Mouse (Mus musculus): ENCODE data around the gene Sgms2. TPM values are rescaled to one million over a fixed set of nuclear protein-coding genes. Genes with fewer than 3 reads are reported as not detected.

Sgms2 gene
- total RNA-seq, 2 experiments from 2014 or later: 8.1 to 10.5 TPM

DNA sequence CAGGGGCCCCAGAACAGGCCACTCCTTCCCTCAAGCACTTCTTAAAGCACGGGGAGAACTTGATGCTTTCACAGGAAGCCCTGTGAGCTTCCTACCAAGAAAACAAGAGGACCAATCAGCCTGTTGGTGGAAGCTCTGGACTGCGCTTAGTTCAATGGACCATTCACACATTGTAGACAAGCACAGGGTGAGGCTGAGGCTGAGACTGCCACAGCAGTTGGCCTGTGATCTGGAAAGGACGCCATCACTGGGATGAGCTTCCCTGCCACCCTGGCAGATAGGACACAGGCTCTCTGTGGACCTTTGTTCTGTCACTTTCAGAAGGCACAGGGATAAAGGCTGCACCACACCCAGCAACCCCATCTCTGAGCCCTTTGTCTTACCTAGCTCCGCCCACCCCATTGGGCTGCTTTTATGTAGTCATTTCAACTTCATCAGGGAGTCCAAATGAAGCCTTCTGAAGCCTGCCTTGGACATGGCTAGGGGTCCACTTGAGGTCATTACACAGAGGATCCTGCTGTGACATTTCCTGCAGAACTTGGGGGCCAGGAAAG lies 175.2 kb downstream of the Sgms2 start:
- DNase-seq (ENCODE audit: low spot score in 2 of 2): no peak

- no peak for DNase-seq (ENCODE audit: low spot score in 2 of 2)
Measured at GRCm38 (mm10) chr3:131312340-131312739, 178.9 kb downstream of the Sgms2 start.

DNA sequence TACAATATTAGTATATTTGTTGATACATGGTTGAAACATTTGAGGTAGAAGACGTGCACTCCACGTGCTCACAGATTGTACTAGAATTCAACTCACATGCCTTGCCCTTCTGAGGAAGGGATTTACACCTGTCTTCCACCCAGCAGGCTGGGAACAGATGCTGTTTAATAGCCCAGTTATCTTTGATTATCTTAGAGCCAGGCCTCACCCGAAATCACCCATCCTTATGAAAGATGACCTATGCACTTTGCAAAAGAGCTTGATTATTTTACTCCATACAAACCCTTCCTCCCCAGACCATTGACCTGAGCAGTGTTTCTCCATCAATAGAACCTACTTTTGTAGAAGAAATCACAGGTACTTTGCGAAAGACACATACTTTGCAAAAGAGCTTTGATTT lies 180.6 kb downstream of the Sgms2 start:
- DNase-seq (ENCODE audit: low spot score in 2 of 2): no peak

GRCm38 (mm10) chr3:131307811-131308210 lies 183.4 kb downstream of the Sgms2 start:
- no peak for DNase-seq (ENCODE audit: low spot score in 2 of 2)

- no peak for DNase-seq (ENCODE audit: low spot score in 2 of 2)
Measured at GRCm38 (mm10) chr3:131306255-131306654, 185.0 kb downstream of the Sgms2 start.

- no peak for DNase-seq (ENCODE audit: low spot score in 2 of 2)
Measured at GRCm38 (mm10) chr3:131303320-131303714, 187.9 kb downstream of the Sgms2 start.

DNA sequence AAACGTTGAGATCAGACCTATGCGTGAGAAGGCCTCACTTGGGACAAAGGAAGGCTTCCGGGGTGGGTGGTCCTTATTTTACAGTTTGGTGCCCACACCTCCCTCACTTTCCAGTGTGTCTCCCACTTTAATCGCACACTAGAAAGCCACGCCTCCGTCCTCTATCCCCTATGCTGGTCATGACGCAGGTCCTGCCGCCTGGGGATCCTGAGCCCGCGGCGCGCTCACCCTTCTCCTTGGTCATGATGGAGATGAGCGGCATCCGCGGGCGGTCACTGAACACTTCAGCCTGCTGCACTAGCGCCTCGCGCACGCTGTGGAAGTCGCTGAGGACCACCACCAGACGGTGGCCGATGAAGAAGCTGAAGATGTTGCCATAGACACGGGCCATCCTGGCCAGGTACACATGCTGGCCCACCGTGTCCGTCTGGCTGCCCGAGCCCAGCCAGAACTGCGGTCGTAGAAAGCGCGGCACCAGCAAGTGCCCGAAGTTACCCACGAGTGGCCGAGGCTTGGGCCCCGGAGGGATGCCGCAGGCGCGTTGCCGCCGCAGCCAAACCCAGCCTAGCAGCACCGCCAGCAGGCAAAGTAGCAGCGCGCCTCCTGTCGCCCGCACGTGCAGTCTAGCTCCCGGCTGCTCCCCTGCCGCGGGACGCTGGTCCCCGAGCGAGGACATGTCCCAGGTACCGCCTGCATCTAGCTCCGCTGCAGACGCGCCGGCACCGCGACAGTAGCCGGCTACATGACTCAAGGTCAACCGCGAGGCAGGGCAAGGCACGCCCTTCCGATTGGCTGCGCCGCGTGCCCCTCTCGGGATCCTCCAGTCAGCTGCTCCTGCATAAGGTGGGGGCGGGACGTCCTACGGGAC lies 188.5 kb downstream of the Sgms2 start, which contains the start of gene Cyp2u1:
TSS of gene Cyp2u1 (minus strand) at position 776 of the 868 bp plus-strand sequence.
- DNase-seq (ENCODE audit: low spot score in 2 of 2): peak; percentile 71 to 86

GRCm38 (mm10) chr3:131299908-131300307 lies 191.3 kb downstream of the Sgms2 start:
- DNase-seq (ENCODE audit: low spot score in 2 of 2): no peak

DNA sequence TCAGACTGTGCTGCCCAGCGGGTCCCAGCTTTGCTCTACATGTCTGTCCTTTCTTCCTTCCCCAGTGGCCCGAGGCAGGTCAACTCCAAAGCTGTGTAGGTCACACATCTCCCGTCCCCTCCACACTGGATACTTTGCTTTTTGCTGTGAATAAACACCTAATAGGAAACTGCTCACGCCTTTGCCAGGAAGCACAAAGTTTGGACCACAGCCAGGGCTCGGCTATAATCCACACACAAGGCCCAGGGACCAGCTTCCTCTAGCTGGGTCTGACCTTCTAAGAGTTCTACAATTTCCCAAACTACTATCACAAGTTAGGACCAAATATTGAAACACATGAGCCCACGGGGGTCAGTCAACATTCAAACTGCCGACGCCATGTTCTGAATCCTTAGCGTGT lies 192.1 kb downstream of the Sgms2 start:
- DNase-seq (ENCODE audit: low spot score in 2 of 2): no peak

- DNase-seq (ENCODE audit: low spot score in 2 of 2): no peak
Measured at GRCm38 (mm10) chr3:131296893-131297292, 194.3 kb downstream of the Sgms2 start.

DNA sequence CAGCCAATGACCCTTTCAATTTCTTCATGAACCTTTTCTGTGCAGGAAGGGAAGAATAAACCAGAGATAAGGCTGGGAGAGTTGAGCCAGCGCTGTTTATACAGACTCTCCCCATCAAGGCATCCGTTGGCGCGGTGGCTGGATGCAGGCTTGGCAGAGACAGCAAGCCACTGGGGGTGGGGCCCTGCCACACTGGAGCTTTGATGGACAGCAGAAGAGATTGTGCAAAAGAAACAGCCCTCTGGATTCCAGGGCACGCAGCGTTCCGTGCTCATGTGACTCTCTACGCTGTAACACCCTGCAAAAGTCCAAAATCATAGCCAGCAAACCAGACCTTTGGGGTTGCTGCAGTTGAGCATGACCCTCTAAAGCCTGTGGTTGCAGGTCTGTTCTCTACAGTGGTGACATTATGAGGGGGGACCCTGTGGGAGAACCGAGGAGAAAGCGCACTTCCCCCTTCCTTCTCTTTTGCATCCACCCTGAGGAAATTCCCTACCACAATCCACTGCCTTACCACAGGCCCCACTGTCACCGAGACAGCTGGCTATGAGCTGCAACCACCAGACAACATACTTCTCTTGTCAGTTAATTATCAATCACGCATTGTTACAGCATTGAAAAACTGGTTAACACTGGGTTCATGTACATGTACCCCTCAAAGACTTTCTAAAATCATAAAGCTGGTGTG lies 195.6 kb downstream of the Sgms2 start:
- DNase-seq (ENCODE audit: low spot score in 2 of 2): no peak

- no peak for DNase-seq (ENCODE audit: low spot score in 2 of 2)
Measured at GRCm38 (mm10) chr3:131294503-131294902, 196.7 kb downstream of the Sgms2 start.

- no peak for DNase-seq (ENCODE audit: low spot score in 2 of 2)
Measured at GRCm38 (mm10) chr3:131292959-131293358, 198.3 kb downstream of the Sgms2 start.

- no peak for DNase-seq (ENCODE audit: low spot score in 2 of 2)
Measured at GRCm38 (mm10) chr3:131292349-131292748, 198.9 kb downstream of the Sgms2 start.

DNA sequence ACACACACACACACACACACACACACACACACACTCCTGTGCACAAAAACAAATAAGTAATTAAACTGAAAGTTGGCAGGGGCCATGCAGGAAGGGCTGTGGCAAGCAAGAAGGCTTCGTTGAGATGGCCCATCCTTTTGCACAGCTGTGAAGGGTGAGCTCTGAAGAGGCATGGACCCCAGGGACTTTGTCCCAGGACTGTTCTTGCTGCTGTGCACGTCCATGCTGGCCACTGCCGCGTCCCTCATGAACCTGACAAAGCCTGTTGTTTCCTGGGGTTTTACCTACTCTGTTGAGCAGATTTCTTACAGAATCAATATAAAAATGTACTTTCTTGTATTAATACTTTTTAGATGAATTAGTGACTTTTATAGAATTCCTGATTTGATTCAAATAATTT lies 199.3 kb downstream of the Sgms2 start:
- no peak for DNase-seq (ENCODE audit: low spot score in 2 of 2)

DNA sequence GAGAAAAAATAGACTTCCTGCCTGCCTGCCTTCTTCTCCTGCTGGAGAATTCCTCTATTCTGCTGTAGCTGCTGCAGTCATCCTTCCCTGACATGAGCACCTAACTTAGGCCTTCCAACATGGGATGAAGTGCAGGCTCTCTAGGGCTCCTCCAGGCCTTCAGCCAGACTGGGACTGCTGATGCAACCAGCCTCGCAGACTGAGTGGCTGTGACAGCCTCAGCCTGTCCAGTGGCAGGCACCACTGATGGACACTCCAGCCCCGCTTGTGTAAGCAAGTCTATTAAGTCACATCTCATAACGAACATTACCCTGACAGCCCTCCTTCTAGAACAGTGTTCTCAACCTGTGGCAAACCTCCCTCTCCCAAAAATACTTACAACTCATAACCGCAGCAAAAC lies 217.1 kb downstream of the Sgms2 start:
- no peak for DNase-seq (ENCODE audit: low spot score in 2 of 2)

- no peak for DNase-seq (ENCODE audit: low spot score in 2 of 2)
Measured at GRCm38 (mm10) chr3:131272374-131273100, 218.7 kb downstream of the Sgms2 start.

GRCm38 (mm10) chr3:131271559-131272373 lies 219.4 kb downstream of the Sgms2 start, which contains the start of gene Hadh:
TSS of gene Hadh (minus strand) at chr3:131272101.
- peak; percentile 81 to 83 for DNase-seq (ENCODE audit: low spot score in 2 of 2)

GRCm38 (mm10) chr3:131271157-131271556 lies 220.1 kb downstream of the Sgms2 start:
- peak; percentile 30 to 44 for DNase-seq (ENCODE audit: low spot score in 2 of 2)

DNA sequence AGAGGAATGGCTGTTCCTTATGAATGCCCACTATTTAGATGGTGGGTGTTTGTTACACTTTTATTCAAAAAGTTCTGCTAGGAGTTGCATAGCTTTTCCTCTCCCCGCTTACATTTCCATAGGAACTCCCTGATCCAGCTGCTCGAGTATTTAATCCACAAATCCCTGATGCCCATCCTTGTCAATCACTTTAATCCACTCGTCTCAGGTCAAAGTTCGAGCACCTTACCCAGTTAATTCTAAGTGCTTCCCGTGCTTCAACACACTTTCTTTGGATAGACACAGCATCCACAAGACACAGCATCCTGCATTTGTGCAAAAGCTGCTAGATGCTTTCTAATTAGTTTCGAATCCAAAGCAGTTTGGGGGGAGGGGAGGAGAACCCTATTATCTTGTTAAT lies 220.8 kb downstream of the Sgms2 start:
- DNase-seq (ENCODE audit: low spot score in 2 of 2): no peak
